Mouse (Mus musculus) spleen, postnatal 36 days (tissue): Measurements from ENCODE around the gene Rapgef2.
A peak's percentile ranks its signal among the peaks of the same experiment; 100 is the strongest.
"Not testable (repeated sequence)": the region's sequence is repeated elsewhere in the genome, so short reads cannot be mapped to it uniquely, and the experiment has no call there.

Experiments
- DNase-seq, 2 experiments: peaks; one replicate each; pipeline ENCODE4 v3.0.0; 2022; ENCODE audit warnings: low spot score in 2 of 2, mixed read lengths in 1 of 2

Rapgef2 gene

GRCm38 (mm10) chr3:79203178-79203577 is 83.1 kb downstream of the Rapgef2 start:
- no peak for DNase-seq

DNA sequence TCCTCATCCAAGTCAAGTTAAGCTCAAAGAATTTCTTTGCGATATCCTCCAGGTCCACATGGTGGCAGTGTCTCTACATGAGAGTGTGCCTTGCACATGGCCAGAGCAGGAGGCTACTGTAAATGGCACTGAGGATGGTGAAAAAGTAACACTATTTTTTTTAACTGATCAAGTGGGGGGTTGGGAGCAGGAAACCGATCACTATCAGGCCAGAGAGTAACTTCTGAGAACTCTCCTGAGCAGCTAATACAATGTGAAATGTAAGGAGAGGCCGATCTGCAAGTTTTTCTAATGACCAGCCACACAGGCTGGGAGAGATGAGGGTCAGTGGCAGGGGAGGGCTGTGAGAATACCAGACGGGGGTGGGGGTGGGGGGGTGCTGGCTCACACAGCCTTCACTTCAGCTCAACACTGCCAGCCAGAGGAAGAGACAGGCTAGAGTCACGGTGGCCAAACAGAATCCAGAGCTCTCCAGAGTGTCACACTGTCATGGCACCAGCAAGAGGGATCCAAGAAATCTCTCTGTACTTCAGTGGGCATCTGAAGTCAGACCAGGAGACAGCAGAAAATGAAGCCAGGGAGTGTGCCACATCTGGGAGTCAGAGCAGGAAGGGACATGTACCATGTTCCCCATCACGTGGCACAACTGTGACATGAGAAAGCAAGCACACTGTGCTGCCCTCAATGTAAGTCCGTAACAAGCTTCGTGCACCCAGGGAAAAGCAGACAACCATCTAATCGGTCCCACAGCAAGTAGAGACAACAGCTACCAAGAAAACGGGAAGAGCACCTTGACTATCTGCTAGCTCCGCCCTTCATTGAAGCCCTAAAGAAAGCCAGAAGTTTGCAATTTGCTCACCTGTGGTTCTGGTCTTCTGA is 83.8 kb downstream of the Rapgef2 start:
- peak; percentile 40 to 58 for DNase-seq

DNA sequence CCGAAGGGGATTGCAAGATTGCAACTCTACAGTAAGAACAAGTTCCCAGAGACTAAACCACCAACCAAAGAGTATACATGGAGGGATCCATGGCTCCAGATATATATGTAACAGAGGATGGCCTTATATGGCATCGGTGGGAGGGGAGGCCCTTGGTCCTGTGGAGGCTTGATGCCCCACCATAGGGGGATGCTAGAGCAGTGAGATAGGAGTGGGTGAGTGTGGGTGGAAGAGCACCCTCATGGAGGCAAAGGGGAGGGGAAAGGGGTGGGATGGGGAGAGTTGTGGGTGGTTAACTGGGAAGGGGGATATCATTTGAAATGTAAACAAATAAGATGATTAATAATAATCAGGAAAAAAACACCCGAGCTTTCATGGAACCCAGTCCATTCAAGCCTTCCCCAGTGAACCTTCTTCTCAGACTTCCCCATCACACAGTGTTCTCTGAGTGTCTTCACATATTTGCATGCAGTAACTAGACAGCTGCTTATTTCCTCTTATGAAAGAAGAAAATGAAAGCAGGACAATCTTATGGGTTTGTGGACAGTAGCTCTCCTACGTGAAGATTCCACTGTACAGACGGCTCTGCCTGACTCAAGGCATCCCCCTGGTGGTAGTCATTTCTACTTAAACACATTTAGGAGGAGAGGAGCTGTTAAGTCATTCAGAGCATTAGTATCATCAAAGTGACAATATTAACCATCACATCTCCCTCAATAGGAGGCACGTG is 89.4 kb downstream of the Rapgef2 start:
- peak; percentile 76 to 85 for DNase-seq

GRCm38 (mm10) chr3:79195280-79195679 is 91.0 kb downstream of the Rapgef2 start:
- no peak for DNase-seq

DNA sequence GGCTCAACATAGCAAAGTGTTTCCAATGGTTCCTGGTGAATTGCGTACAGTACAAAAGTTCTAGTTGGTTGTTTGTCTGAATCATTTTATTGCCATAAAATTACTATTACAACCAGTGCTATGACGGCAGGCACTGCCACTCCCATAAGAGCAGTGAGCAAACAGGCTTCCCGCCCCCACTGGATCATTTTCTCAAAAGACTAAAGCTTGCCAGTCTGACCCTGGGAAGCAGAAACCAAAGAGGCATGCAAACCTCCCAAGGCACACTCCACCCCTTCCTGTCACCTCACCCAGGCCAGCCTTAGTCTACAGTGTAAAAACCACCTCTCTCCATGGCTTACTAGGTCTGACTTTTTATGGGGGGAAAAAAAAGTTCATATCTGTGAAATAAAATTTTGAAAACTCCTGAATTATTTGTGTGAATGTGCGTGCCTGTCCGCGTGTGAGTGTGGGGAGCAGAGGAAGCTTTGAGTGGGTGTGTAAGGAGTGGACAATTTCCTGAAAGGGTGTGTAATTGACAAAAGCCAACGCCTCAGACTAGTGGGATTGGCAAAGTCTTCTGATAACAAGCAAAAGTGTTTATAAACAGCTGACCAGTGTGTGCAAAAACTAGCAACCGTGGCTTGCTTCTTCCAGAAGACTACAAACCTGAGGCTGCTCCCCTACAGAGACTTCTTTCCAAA is 92.1 kb downstream of the Rapgef2 start:
- DNase-seq = no peak

- no peak for DNase-seq
Measured at GRCm38 (mm10) chr3:79193001-79193400, 93.3 kb downstream of the Rapgef2 start.

DNA sequence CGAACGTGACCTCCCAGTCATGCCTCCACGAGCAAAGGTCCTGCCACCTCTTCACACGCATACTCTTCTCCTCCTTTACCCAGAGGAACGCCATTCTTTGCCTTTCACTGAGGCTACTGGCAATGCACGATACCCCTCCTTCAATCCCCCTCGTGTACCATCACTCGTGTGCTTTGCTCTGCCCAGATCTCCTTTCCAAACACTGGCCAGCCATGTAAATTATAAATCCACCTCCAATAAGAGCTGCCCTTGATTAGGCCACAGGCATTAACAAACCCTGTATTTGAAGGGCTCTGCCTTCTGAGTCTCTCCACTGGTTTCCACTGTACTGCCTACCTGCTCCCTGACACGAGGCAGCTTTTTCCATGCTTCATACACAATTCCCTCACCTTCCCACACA is 94.3 kb downstream of the Rapgef2 start:
- DNase-seq = no peak

DNA sequence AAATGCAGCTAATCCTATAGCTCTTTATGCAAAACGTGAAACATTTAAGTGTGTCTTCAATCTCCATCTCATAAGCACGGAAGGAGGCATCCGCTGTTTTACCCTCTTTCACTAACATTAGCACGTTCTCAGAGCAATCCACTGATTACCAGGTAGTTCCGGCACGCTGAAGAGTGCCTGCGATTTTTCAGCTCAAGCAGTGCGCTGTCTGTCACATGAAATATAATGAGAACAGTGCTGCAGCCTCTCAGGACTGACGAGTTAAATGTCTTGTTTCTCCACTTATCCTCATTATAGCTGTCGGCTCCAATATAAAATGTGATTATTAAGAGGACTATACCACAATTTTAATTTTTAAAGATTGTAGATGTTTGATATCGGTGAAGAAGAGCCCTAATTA is 94.8 kb downstream of the Rapgef2 start:
- no peak for DNase-seq

- no peak for DNase-seq
Measured at GRCm38 (mm10) chr3:79190377-79190776, 95.9 kb downstream of the Rapgef2 start.

DNA sequence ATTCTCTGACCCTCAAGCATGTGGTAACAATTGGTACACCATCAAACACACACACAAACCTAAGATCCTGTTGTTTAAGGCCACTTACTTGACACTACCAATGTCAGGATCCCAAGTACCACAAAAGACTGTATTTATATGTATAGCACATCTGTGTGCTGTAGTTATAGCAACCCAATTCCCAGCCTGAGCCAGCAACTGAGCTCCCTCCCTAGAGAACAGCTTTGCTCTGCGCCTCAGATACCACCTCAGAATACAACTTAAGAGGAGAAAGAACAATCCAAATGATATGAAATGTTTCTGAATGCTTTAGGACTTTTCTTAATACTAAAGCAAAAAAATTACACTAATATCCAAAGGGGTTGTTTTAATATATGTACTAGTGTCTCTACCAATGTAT is 98.4 kb downstream of the Rapgef2 start:
- no peak for DNase-seq

DNA sequence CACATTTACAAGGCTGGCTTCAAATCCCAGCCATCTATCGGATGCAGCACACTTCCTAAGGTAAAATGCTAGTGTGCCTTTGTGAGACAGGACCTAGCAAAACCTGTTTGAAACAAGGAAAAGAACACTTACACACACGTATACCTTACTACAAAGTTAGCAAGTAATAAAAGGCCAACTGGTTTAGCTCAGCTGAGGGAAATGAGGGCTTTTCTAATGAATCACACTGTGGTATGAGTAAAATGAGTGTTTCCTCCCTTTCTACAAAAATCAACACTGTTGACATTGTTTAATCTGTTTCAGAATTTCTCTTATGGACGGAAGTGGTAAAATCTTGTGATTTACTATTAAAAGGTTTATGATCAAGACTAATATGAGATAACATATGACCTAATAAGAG is 104.0 kb downstream of the Rapgef2 start:
- DNase-seq = no peak

DNA sequence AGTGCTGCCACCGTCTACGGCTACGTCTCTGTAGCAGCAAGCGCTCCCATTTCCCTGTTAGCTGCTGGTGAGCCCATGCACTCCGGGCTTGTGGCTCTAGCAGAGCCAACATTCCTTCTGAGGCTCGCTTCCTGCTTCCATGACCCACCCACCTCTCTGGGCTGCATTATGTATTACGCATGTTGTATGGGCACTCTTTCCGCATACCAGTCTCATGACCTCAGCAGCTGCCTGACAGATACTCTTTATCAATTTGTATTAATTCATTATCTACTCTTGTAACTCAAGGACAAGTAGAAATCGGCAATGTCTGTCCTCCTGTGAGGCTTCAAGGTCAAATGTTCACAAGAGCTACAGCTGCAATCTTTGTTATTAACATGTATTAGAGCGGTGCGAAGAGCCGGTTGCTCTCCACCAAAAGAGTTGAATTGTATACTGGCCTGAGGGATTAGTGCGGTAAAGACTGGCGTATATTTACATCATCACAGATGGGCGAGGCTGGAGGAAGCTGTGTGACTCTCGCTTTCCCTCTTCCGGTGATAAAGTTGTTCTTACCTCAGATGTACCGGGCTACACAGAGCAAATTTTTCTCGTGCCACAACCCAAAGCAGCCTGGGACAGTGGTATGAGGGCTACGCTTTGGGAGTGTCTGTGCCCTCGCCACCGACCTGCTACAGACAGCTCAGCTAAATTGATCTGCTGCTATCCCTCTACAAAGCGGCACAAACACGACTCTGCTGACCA is 104.9 kb downstream of the Rapgef2 start:
- peak in 1 of 2 experiments; percentile 19 for DNase-seq

GRCm38 (mm10) chr3:79180086-79180485 is 106.2 kb downstream of the Rapgef2 start:
- DNase-seq = no peak

- DNase-seq = no peak
Measured at GRCm38 (mm10) chr3:79179499-79180053, 106.7 kb downstream of the Rapgef2 start.

DNA sequence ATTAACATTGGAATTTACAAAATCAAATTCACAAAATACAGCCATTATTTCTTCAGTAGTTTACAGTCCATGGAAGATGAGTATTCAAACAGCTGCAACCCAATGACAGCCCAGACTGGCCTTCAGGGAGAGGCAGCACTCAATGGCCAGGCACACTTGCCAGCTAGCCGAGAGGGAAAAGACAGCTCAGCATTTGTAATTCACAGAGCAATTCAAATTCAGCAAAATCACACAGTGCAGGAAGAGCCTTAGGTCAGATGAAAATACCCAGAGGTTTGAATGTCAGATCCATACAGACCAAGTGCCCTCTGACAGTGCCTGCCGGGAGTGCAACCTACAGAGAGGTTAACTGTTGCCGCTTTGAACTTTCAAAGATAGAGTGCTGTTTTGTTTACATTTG is 107.6 kb downstream of the Rapgef2 start:
- DNase-seq = no peak

GRCm38 (mm10) chr3:79178070-79178469 is 108.2 kb downstream of the Rapgef2 start:
- DNase-seq = peak; percentile 60 to 67

DNA sequence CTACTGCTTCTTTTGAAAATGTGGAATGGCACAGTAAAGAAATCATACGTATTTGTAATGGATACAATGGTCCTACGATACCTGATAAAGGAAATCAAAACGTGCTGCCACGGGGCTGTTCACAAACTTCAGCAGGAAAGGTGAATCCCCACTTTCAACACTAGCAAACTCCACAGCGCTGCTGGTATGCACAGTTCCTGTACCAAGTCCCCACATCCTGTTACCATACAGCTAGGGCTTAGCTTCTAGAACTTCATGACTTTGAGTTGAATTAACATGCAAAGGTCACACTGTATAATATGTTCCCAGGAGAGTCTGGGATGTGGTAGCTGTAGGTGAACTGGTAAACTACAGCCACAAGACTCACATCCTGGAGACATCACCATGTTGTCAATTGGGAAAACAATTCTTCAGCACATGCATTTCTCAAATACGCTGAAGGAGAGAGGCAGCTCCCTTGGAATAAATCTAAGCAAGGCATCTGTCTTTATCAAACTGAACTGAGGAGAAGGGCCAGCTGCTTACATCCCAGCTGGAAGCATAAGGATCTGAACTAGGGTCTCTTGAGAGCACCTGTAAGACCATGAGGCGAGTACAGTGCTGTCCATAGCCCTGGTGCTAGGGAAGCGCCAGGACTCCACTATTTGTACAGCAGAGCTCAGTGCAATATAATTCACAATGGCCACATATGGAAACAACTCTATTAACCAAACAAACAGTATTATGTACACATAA is 109.0 kb downstream of the Rapgef2 start:
- DNase-seq = peak; percentile 64 to 69

DNA sequence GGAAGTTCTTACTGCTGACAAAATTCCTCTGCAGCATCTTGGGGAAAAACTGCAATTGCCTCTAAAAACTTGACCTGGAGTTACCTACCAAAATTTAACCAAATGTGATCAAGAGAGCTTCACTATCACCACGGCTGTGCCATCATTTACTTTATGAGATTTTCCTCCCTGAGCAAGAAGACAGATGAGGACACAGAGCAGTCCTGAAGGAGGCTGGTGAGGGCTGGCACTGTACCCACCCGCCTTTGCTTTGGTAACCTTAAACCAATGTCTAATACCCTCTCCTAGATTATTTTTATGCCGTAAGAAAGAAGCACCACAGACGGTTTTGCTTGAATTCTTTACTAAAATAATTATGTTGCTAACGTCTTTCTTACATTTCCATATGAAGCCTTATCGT is 112.1 kb downstream of the Rapgef2 start:
- DNase-seq = no peak

DNA sequence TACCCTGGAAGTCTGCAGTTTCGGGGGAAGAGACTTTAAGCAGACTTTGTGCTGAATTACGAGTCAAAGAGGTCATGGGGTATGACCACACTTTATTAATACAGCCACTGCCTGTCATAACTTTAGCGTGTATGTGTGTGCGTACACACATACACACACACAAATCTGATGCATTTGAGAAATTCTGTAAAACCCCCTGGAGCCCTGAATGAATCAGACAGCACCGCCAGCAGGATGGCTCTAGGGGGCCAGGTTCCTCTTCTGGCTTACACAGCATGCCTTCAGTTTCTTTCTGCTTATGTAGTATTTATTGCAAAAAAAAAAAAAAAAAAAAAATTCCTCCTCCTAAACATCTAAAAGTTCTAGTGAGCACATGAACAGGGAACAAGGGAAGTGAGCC is 113.0 kb downstream of the Rapgef2 start:
- no peak for DNase-seq

GRCm38 (mm10) chr3:79171146-79171545 is 115.2 kb downstream of the Rapgef2 start:
- not testable (repeated sequence) for DNase-seq
